Mouse (Mus musculus) kidney, postnatal 4 days (tissue): ENCODE results near the gene Brk1.

Source experiments
- DNase-seq, 2 experiments: peaks; one replicate each; pipeline ENCODE4 v3.0.0; 2021; ENCODE audit warnings: mixed read lengths in 2 of 2

The Brk1 gene

GRCm38 (mm10) chr6:113661353-113662241 is 57.0 kb downstream of the Brk1 start:
- DNase-seq, result peak; percentile 65 to 68

DNA sequence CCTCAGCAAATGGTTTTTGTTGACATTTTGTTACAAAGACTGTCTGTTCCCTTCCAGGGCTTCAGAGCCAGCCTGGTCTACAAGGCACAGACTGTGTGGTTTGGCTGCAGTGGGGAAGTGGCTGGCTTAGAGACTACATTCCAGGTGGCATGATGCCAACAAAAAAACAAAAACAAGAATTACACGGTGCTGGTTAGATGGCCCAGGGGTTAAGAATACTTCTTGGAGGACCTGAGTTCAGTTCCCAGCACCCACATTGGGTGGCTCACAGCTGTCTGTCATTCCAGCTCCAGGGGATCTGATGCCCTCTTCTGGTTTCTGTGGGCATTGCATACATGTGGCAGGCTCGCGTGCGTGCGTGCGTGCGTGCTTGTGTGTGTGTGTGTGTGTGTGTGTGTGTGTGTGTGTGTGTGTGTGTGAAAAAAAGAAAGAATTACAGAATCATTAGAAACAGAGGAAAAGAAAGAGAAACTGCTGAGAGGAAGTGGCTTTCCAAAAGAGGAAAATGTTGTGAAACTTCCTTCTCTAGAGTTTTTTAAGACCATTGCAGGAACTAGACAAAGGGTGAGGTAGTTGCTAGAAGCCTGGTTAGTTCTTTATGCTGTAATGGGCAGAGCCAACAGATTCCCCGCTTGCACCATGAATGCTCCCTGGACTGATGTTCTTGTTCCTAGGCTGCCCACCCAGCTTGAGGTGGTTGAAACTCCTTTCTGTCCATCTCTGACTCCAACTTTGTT is 58.6 kb downstream of the Brk1 start:
- DNase-seq, result no peak

GRCm38 (mm10) chr6:113664305-113664704 is 59.7 kb downstream of the Brk1 start:
- DNase-seq, result no peak
